Mouse (Mus musculus) testis, adult 2 months (tissue): ENCODE measurements around the gene Celsr3. TPM values are rescaled to one million over a fixed set of nuclear protein-coding genes. Genes with fewer than 3 reads are reported as not detected.

Experiments used
- H3K27ac ChIP-seq: fragments of 200-500 bp; 2 replicates; pipeline ENCODE4 v1.5.1; 2012; ENCODE audit warnings: low read depth, low read length; ENCODE audit not compliant: control insufficient read depth, insufficient read depth
- H3K27me3 ChIP-seq: fragments of 200-500 bp; 2 replicates; pipeline ENCODE4 v1.6.1; 2012; ENCODE audit warnings: mild to moderate bottlenecking, low read length, moderate library complexity; ENCODE audit not compliant: control insufficient read depth, insufficient read depth
- H3K36me3 ChIP-seq: fragments of 200-500 bp; 2 replicates; pipeline ENCODE4 v1.6.1; 2012; ENCODE audit warnings: mild to moderate bottlenecking, low read length; ENCODE audit not compliant: control insufficient read depth, insufficient read depth
- H3K4me1 ChIP-seq: fragments of 200-500 bp; 2 replicates; pipeline ENCODE4 v1.6.1; 2012; ENCODE audit warnings: low read length; ENCODE audit not compliant: control insufficient read depth, insufficient read depth
- H3K4me3 ChIP-seq: fragments of 200-500 bp; 2 replicates; pipeline ENCODE4 v1.5.1; 2012; ENCODE audit warnings: low read depth, mild to moderate bottlenecking, low read length, moderate library complexity, mixed read lengths; ENCODE audit not compliant: control insufficient read depth
- CTCF ChIP-seq: fragments of 200-500 bp; IDR thresholded peaks from 2 replicates; pipeline ENCODE4 v1.5.1; 2012; ENCODE audit warnings: low read depth, mild to moderate bottlenecking, inconsistent platforms, low read length, moderate library complexity; ENCODE audit not compliant: control insufficient read depth, insufficient read depth, insufficient replicate concordance
- POLR2A ChIP-seq: fragments of 200-500 bp; IDR thresholded peaks from 2 replicates; pipeline ENCODE4 v1.6.1; 2012; ENCODE audit warnings: low read depth, mild to moderate bottlenecking, inconsistent platforms, low read length, moderate library complexity; ENCODE audit not compliant: control insufficient read depth
- polyA plus RNA-seq: library from polyadenylated mRNA; depleted of rRNA; stranded (reverse); fragments of >200 nt; gene quantifications from 2 replicates; pipeline ENCODE4 v1.2.3, GENCODE M21; 2012; rRNA removed

Gene Celsr3
- polyA plus RNA-seq, 1 experiment, result 1.3 TPM

GRCm38 (mm10) chr9:108854241-108854696 is 28.1 kb downstream of the Celsr3 start:
- Histone ChIP-seq H3K27ac (no peak overlapping the region; the same call in 1 of the 2 replicates), H3K27me3 (no peaks in the 10 kb centered on the region), H3K4me3 (peak overlapping the region; percentile 70), H3K36me3 (no peaks in the 10 kb centered on the region), H3K4me1 (peaks cover 28% of the 10 kb centered on the region)
- TF ChIP-seq POLR2A (peak; percentile 49; the same call in 1 of the 2 replicates), CTCF (no peak)

- H3K4me3 ChIP-seq, result no peak overlapping the region
- H3K27ac ChIP-seq, result no peak overlapping the region
- H3K36me3 ChIP-seq, result no peaks in the 10 kb centered on the region
- peaks cover 28% of the 10 kb centered on the region for H3K4me1 ChIP-seq
- TF ChIP-seq CTCF, result no peak
- TF ChIP-seq POLR2A, result no peak
- no peaks in the 10 kb centered on the region for H3K27me3 ChIP-seq
Observed at GRCm38 (mm10) chr9:108855335-108855734, 29.2 kb downstream of the Celsr3 start.

GRCm38 (mm10) chr9:108858792-108859527 is 32.8 kb downstream of the Celsr3 start:
- no peaks in the 10 kb centered on the region for H3K36me3 ChIP-seq
- H3K4me1 ChIP-seq, result peaks cover 14% of the 10 kb centered on the region
- H3K27me3 ChIP-seq, result no peaks in the 10 kb centered on the region
- H3K27ac ChIP-seq, result no peak overlapping the region
- no peak overlapping the region for H3K4me3 ChIP-seq
- TF ChIP-seq POLR2A (no peak), CTCF (no peak)

Other genes starting within 250 kb of the Celsr3 start
- gene Wdr6, start 247.6 kb upstream of the Celsr3 start, polyA plus RNA-seq, result 13.4 and 13.5 TPM in 2 replicates
- gene P4htm, start 228.7 kb upstream of the Celsr3 start, polyA plus RNA-seq, result 5.4 and 5.5 TPM in 2 replicates
- gene Arih2, start 176.9 kb upstream of the Celsr3 start, polyA plus RNA-seq, result 138 and 143 TPM in 2 replicates
- 19.7 and 20.4 TPM in 2 replicates for gene Slc25a20, start 164.2 kb upstream of the Celsr3 start, polyA plus RNA-seq
- 105 and 112 TPM in 2 replicates for gene Prkar2a, start 137.0 kb upstream of the Celsr3 start, polyA plus RNA-seq
- 49.7 and 54.0 TPM in 2 replicates for gene Ip6k2, start 42.5 kb upstream of the Celsr3 start, polyA plus RNA-seq
- 5.6 and 5.9 TPM in 2 replicates for gene Nckipsd, start 18.0 kb upstream of the Celsr3 start, polyA plus RNA-seq
- 7.2 and 8.4 TPM in 2 replicates for gene Slc26a6, start 27.0 kb downstream of the Celsr3 start, polyA plus RNA-seq
- gene Tmem89, start 88.3 kb downstream of the Celsr3 start, polyA plus RNA-seq, result 400 and 456 TPM in 2 replicates
- 432 and 464 TPM in 2 replicates for gene Uqcrc1, start 110.3 kb downstream of the Celsr3 start, polyA plus RNA-seq
- 3.4 and 4.9 TPM in 2 replicates for gene Col7a1, start 127.3 kb downstream of the Celsr3 start, polyA plus RNA-seq
- 0.35 and 0.88 TPM in 2 replicates for gene Ucn2, start 159.7 kb downstream of the Celsr3 start, polyA plus RNA-seq
- 41.2 and 53.3 TPM in 2 replicates for gene Pfkfb4, start 165.5 kb downstream of the Celsr3 start, polyA plus RNA-seq
- gene Shisa5, start 212.2 kb downstream of the Celsr3 start, polyA plus RNA-seq, result 21.0 and 22.7 TPM in 2 replicates
- gene Trex1, start 233.4 kb downstream of the Celsr3 start, polyA plus RNA-seq, result 5.0 and 6.3 TPM in 2 replicates
- 12.1 and 13.5 TPM in 2 replicates for gene Atrip, start 247.8 kb downstream of the Celsr3 start, polyA plus RNA-seq